Mouse (Mus musculus) heart, postnatal 25 days (tissue): ENCODE results near the gene Gm8922. TPM values are rescaled to one million over a fixed set of nuclear protein-coding genes. Genes with fewer than 3 reads are reported as not detected.
"Not testable (repeated sequence)": the region's sequence is repeated elsewhere in the genome, so short reads cannot be mapped to it uniquely, and the experiment has no call there.

Source experiments
- DNase-seq: peaks from one replicate; pipeline ENCODE4 v3.0.0; 2022; ENCODE audit warnings: low spot score
- intact Hi-C: fragments of 180-260 bp; cut with DNase I; formaldehyde crosslinking; loops from one replicate; pipeline ENCODE4 v1.15.1; 2025
- total RNA-seq, 2 experiments: library from RNA; stranded (reverse); gene quantifications; 2 replicates each; pipeline ENCODE4 v1.2.3; 2021

The Gm8922 gene
- not detected for total RNA-seq

- DNase-seq, intact Hi-C loops: not testable (repeated sequence)
Measured at GRCm38 (mm10) chr5:11681659-11682058, at the start of gene Gm8922. Gene Gm8922 (plus strand): TSS chr5:11681959.

Other genes with a start within 250 kb of the Gm8922 start
- not detected for gene Gm8906, start 179.3 kb upstream of the Gm8922 start, total RNA-seq
- not detected for gene Gm6460, start 87.0 kb upstream of the Gm8922 start, total RNA-seq
- not detected for gene Gm8926, start 88.6 kb downstream of the Gm8922 start, total RNA-seq
- gene Gm6465, start 163.6 kb downstream of the Gm8922 start, total RNA-seq, result not detected
- not detected for gene 4933402N22Rik, start 236.1 kb downstream of the Gm8922 start, total RNA-seq